Mouse (Mus musculus): ENCODE measurements around the gene Gm20683.
"Not testable (repeated sequence)": the region's sequence is repeated elsewhere in the genome, so short reads cannot be mapped to it uniquely, and the experiment has no call there.

Gene Gm20683

GRCm38 (mm10) chr17:25874148-25874720 lies 32.7 kb upstream of the Gm20683 start:
- no peak for DNase-seq (ENCODE audit: low spot score in 2 of 2)

- DNase-seq (ENCODE audit: low spot score in 2 of 2): no peak
These were observed 32.0 kb upstream of the Gm20683 start for GRCm38 (mm10) chr17:25873405-25874147.

- no peak for DNase-seq (ENCODE audit: low spot score in 2 of 2)
These were observed 31.1 kb upstream of the Gm20683 start for GRCm38 (mm10) chr17:25872676-25873075.

- DNase-seq (ENCODE audit: low spot score in 2 of 2): not testable (repeated sequence)
These were observed 30.0 kb upstream of the Gm20683 start for GRCm38 (mm10) chr17:25871566-25871965.

GRCm38 (mm10) chr17:25869954-25870353 lies 28.4 kb upstream of the Gm20683 start:
- DNase-seq (ENCODE audit: low spot score in 2 of 2): no peak

- DNase-seq (ENCODE audit: low spot score in 2 of 2): no peak
These were observed 27.9 kb upstream of the Gm20683 start for GRCm38 (mm10) chr17:25869498-25869897.

- peak; percentile 56 to 59 for DNase-seq (ENCODE audit: low spot score in 2 of 2)
These were observed 27.1 kb upstream of the Gm20683 start, which contains the start of gene Mcrip2 for GRCm38 (mm10) chr17:25868601-25869191. Gene Mcrip2, minus strand, starts transcription at chr17:25868764.

GRCm38 (mm10) chr17:25867836-25868600 lies 26.5 kb upstream of the Gm20683 start:
- no peak for DNase-seq (ENCODE audit: low spot score in 2 of 2)

- DNase-seq (ENCODE audit: low spot score in 2 of 2): no peak
These were observed 25.9 kb upstream of the Gm20683 start for GRCm38 (mm10) chr17:25867509-25867835.

- DNase-seq (ENCODE audit: low spot score in 2 of 2): no peak
These were observed 24.6 kb upstream of the Gm20683 start for GRCm38 (mm10) chr17:25866172-25866571.

- DNase-seq (ENCODE audit: low spot score in 2 of 2): no peak
These were observed 23.7 kb upstream of the Gm20683 start for GRCm38 (mm10) chr17:25865288-25865687.

GRCm38 (mm10) chr17:25864311-25864710 lies 22.7 kb upstream of the Gm20683 start:
- DNase-seq (ENCODE audit: low spot score in 2 of 2): no peak

- no peak for DNase-seq (ENCODE audit: low spot score in 2 of 2)
These were observed 22.1 kb upstream of the Gm20683 start for GRCm38 (mm10) chr17:25863681-25864080.

GRCm38 (mm10) chr17:25861704-25862612 lies 20.4 kb upstream of the Gm20683 start:
- DNase-seq (ENCODE audit: low spot score in 2 of 2): no peak

GRCm38 (mm10) chr17:25860832-25861703 lies 19.5 kb upstream of the Gm20683 start, which contains the start of gene Wdr90:
Gene Wdr90, minus strand, starts transcription at chr17:25861501.
- peak; percentile 81 to 86 for DNase-seq (ENCODE audit: low spot score in 2 of 2)

- no peak for DNase-seq (ENCODE audit: low spot score in 2 of 2)
These were observed 18.7 kb upstream of the Gm20683 start for GRCm38 (mm10) chr17:25860229-25860628.

- DNase-seq (ENCODE audit: low spot score in 2 of 2): peak; percentile 78 to 90
These were observed 2.9 kb upstream of the Gm20683 start, which contains the start of gene Rhot2 for GRCm38 (mm10) chr17:25844396-25844901. Gene Rhot2, minus strand, starts transcription at chr17:25844851.

GRCm38 (mm10) chr17:25843636-25844395 lies 2.3 kb upstream of the Gm20683 start:
- no peak for DNase-seq (ENCODE audit: low spot score in 2 of 2)

GRCm38 (mm10) chr17:25843122-25843521 lies 1.6 kb upstream of the Gm20683 start:
- DNase-seq (ENCODE audit: low spot score in 2 of 2): no peak
